Mouse (Mus musculus) MEL (cell line): Measurements from ENCODE around the gene Cabp4. TPM values are rescaled to one million over a fixed set of nuclear protein-coding genes. Genes with fewer than 3 reads are reported as not detected.
A peak's percentile ranks its signal among the peaks of the same experiment; 100 is the strongest.

Source experiments
- DNase-seq: peaks from one replicate; pipeline ENCODE4 v3.0.0; 2011; ENCODE audit warnings: low read depth, low spot score
- H3K27ac ChIP-seq: 2 replicates; pipeline ENCODE4 v1.5.1; 2012; ENCODE audit warnings: low read depth, mild to moderate bottlenecking, control low read depth, low read length, moderate library complexity; ENCODE audit not compliant: control insufficient read depth
- H3K27me3 ChIP-seq, 2 experiments: fragments of 150-350 bp in 1 of 2; sonication (generic) in 1 of 2; 2 replicates each; pipeline ENCODE4 v1.6.1; 2012; ENCODE audit warnings: low read length in 2 of 2, mild to moderate bottlenecking in 2 of 2, improper control_type of control experiment in 1 of 2, moderate library complexity in 1 of 2; ENCODE audit not compliant: insufficient read depth in 2 of 2, control insufficient read depth in 1 of 2
- H3K36me3 ChIP-seq, 2 experiments: 2 replicates each; pipeline ENCODE4 v1.6.1; 2012 to 2014; ENCODE audit warnings: low read length in 2 of 2, improper control_type of control experiment in 1 of 2, inconsistent platforms in 1 of 2, mild to moderate bottlenecking in 1 of 2; ENCODE audit not compliant: insufficient read depth in 2 of 2, control insufficient read depth in 1 of 2
- H3K4me1 ChIP-seq, 2 experiments: fragments of 150-350 bp in 1 of 2; sonication (generic) in 1 of 2; 2 replicates each; pipeline ENCODE4 v1.6.1; 2012; ENCODE audit warnings: low read length in 2 of 2, improper control_type of control experiment in 1 of 2, mild to moderate bottlenecking in 1 of 2; ENCODE audit not compliant: insufficient read depth in 2 of 2, control insufficient read depth in 1 of 2
- H3K4me3 ChIP-seq, 2 experiments: fragments of 150-350 bp in 1 of 2; sonication (generic) in 1 of 2; 2 replicates each; pipeline ENCODE4 v1.5.1; 2012; ENCODE audit warnings: low read depth in 2 of 2, low read length in 2 of 2, mild to moderate bottlenecking in 2 of 2, moderate library complexity in 2 of 2, control low read depth in 1 of 2, improper control_type of control experiment in 1 of 2; ENCODE audit not compliant: control insufficient read depth in 1 of 2, insufficient read depth in 1 of 2
- H3K79me2 ChIP-seq: 2 replicates; pipeline ENCODE4 v1.6.1; 2012; ENCODE audit warnings: mild to moderate bottlenecking, low read length, moderate library complexity; ENCODE audit not compliant: control insufficient read depth, poor library complexity, insufficient read depth
- H3K9ac ChIP-seq: 2 replicates; pipeline ENCODE4 v1.6.1; 2012; ENCODE audit warnings: low read depth, mild to moderate bottlenecking, control low read depth, low read length, moderate library complexity; ENCODE audit not compliant: control insufficient read depth, poor library complexity, severe bottlenecking
- H3K9me3 ChIP-seq: fragments of 150-350 bp; sonication (generic); replicated peaks from 2 replicates; pipeline ENCODE4 v1.6.1; 2012; ENCODE audit warnings: mild to moderate bottlenecking, low read length, improper control_type of control experiment, moderate library complexity; ENCODE audit not compliant: insufficient read depth
- BHLHE40 ChIP-seq: IDR thresholded peaks from 2 replicates; pipeline ENCODE4 v1.6.1; 2012; ENCODE audit warnings: low read depth, mild to moderate bottlenecking, inconsistent platforms, low read length, improper control_type of control experiment, borderline replicate concordance
- ELF1 ChIP-seq: IDR thresholded peaks from 2 replicates; pipeline ENCODE4 v1.6.1; 2014; ENCODE audit warnings: low read depth, mild to moderate bottlenecking, inconsistent platforms, low read length, improper control_type of control experiment, moderate library complexity
- EP300 ChIP-seq, 2 experiments: IDR thresholded peaks; 2 replicates each; pipeline ENCODE4 v1.6.1; 2011; ENCODE audit warnings: improper control_type of control experiment in 2 of 2, low read length in 2 of 2, low read depth in 1 of 2, mild to moderate bottlenecking in 1 of 2
- HCFC1 ChIP-seq: IDR thresholded peaks from 2 replicates; pipeline ENCODE4 v1.6.1; 2012; ENCODE audit warnings: low read depth, mild to moderate bottlenecking, inconsistent platforms, low read length, improper control_type of control experiment, moderate library complexity
- MAX ChIP-seq: IDR thresholded peaks from 2 replicates; pipeline ENCODE4 v1.6.1; 2011; ENCODE audit warnings: low read length, improper control_type of control experiment
- MXI1 ChIP-seq: IDR thresholded peaks from 2 replicates; pipeline ENCODE4 v1.6.1; 2011; ENCODE audit warnings: mild to moderate bottlenecking, low read depth, low read length, improper control_type of control experiment
- MYB ChIP-seq: IDR thresholded peaks from 2 replicates; pipeline ENCODE4 v1.6.1; 2011; ENCODE audit warnings: mild to moderate bottlenecking, low read depth, low read length, improper control_type of control experiment
- MYC ChIP-seq: IDR thresholded peaks from 2 replicates; pipeline ENCODE4 v1.6.1; 2011; ENCODE audit warnings: low read depth, mild to moderate bottlenecking, low read length, improper control_type of control experiment, moderate library complexity
- NELFE ChIP-seq: IDR thresholded peaks from 2 replicates; pipeline ENCODE4 v1.6.1; 2011; ENCODE audit warnings: low read depth, low read length, improper control_type of control experiment
- POLR2A ChIP-seq, 2 experiments: IDR thresholded peaks; 2 replicates each; pipeline ENCODE4 v1.6.1; 2011 to 2012; ENCODE audit warnings: low read length in 2 of 2, mild to moderate bottlenecking in 2 of 2, control low read depth in 1 of 2, improper control_type of control experiment in 1 of 2, low read depth in 1 of 2, moderate library complexity in 1 of 2; ENCODE audit not compliant: control insufficient read depth in 1 of 2, insufficient read depth in 1 of 2, poor library complexity in 1 of 2
- POLR2AphosphoS5 ChIP-seq: IDR thresholded peaks from 2 replicates; pipeline ENCODE4 v1.6.1; 2012; ENCODE audit warnings: low read depth, borderline replicate concordance, mild to moderate bottlenecking, inconsistent platforms, low read length, moderate library complexity, mixed read lengths
- RAD21 ChIP-seq: IDR thresholded peaks from 2 replicates; pipeline ENCODE4 v1.6.1; 2011; ENCODE audit warnings: mild to moderate bottlenecking, low read depth, low read length, improper control_type of control experiment
- SIN3A ChIP-seq: IDR thresholded peaks from 2 replicates; pipeline ENCODE4 v1.6.1; 2012; ENCODE audit warnings: low read length, improper control_type of control experiment, inconsistent platforms
- SMC3 ChIP-seq: IDR thresholded peaks from 2 replicates; pipeline ENCODE4 v1.6.1; 2011; ENCODE audit warnings: low read depth, low read length, improper control_type of control experiment
- USF1 ChIP-seq: IDR thresholded peaks from 2 replicates; pipeline ENCODE4 v1.6.1; 2014; ENCODE audit warnings: low read depth, mild to moderate bottlenecking, inconsistent platforms, low read length, improper control_type of control experiment, moderate library complexity
- ZMIZ1 ChIP-seq: IDR thresholded peaks from 2 replicates; pipeline ENCODE4 v1.6.1; 2012; ENCODE audit warnings: low read depth, mild to moderate bottlenecking, inconsistent platforms, low read length, improper control_type of control experiment, moderate library complexity
- ZNF384 ChIP-seq: IDR thresholded peaks from 2 replicates; pipeline ENCODE4 v1.6.1; 2012; ENCODE audit warnings: low read depth, mild to moderate bottlenecking, inconsistent platforms, low read length, improper control_type of control experiment
- polyA plus RNA-seq, 2 experiments: library from polyadenylated mRNA; stranded (reverse) in 1 of 2; unstranded in 1 of 2; fragments of >175 nt in 1 of 2; fragments of >200 nt in 1 of 2; gene quantifications; 2 replicates each; pipeline versions ENCODE4 v1.2.1 to v1.2.4; 2012; ENCODE audit warnings: low replicate concordance in 2 of 2, low read depth in 1 of 2; ENCODE audit not compliant: insufficient read length in 2 of 2, insufficient read depth in 1 of 2, missing spikeins in 1 of 2
- total RNA-seq: library from RNA; depleted of rRNA; stranded (reverse); fragments of 300-350 nt; gene quantifications from 2 replicates; pipeline ENCODE4 v1.2.3, GENCODE M21; 2012

Gene Cabp4
- total and polyA plus RNA-seq, 3 experiments: 0.08 to 0.24 TPM; not detected in 1

DNA sequence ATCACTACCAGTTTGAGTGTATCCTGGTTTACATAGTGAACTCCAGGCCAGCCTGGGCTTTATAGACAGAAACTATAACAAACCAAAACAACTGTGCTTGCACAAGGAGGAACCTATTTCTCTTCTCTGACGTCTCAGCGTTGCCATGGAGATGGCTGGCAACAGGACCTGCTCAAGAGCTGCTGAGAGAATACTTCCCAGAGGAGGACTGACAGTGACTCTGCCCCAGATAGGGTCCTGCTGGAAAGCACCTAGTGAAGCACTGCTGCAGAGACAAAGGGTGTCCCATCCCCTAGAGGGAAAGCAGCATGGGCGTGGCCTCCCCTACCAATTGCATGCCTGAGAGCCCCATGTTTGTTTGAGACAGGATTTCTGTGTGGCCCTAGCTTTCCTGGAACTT, 38.1 kb upstream of the Cabp4 start:
- H3K27me3 ChIP-seq: no peaks in the 10 kb centered on the region
- no peaks in the 10 kb centered on the region for H3K9me3 ChIP-seq
- no peak overlapping the region for H3K27ac ChIP-seq
- no peaks in the 10 kb centered on the region for H3K4me1 ChIP-seq
- H3K9ac ChIP-seq: no peak overlapping the region
- 0 out of 4 replicates have a peak, but pooled peaks cover 0 to 2% of the 10 kb centered on the region in 2 experiments for H3K36me3 ChIP-seq
- no peak overlapping the region for H3K4me3 ChIP-seq
- DNase-seq: peak; percentile 70
- TF ChIP-seq POLR2A (IDR thresholded peaks at IDR 0.05; ENCODE audit: control insufficient read depth in 1 of 2, insufficient read depth in 1 of 2, low read depth in 1 of 2, low read length in 2 of 2, poor library complexity in 1 of 2): no peak
- TF ChIP-seq MXI1: no peak
- peak; percentile 13; the same call in 1 of the 2 replicates for TF ChIP-seq SIN3A
- TF ChIP-seq, all 39 proteins: peak for 1
- H3K79me2 ChIP-seq: no peaks in the 10 kb centered on the region

DNA sequence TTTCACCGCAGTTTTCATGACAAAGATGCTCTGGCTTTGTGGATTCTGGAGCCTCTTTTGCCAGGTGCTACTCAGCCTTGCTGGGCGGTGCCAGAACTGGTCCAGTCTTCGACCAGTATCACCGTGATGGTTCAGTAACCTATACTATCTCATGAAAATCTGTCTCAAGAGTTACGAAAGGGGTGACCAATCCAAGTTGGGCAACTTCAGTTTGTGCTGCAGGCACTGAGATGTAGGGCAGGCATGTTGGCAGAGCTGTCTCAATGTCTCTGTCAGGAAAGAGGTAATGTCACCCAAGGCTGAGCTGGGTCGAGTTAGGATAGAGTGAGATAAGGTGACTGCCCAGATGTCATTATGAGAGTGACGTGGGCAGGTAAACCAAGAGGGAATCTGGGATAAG, 36.6 kb upstream of the Cabp4 start:
- H3K9me3 ChIP-seq: no peaks in the 10 kb centered on the region
- TF ChIP-seq USF1 (no peak), ZNF384 (no peak), MYC (no peak), POLR2AphosphoS5 (no peak), RAD21 (no peak), SIN3A (no peak), SMC3 (no peak), EP300 (IDR thresholded peaks at IDR 0.05; ENCODE audit: low read depth in 1 of 2, low read length in 2 of 2) (no peak), MAX (no peak), BHLHE40 (no peak), HCFC1 (no peak), ZMIZ1 (no peak), MXI1 (no peak), ELF1 (no peak), MYB (no peak), NELFE (no peak)
- no peak overlapping the region for H3K4me3 ChIP-seq
- no peak overlapping the region for H3K9ac ChIP-seq
- DNase-seq: no peak
- H3K27me3 ChIP-seq: no peaks in the 10 kb centered on the region
- no peaks in the 10 kb centered on the region for H3K79me2 ChIP-seq
- H3K27ac ChIP-seq: no peak overlapping the region
- 0 out of 4 replicates have a peak, but pooled peaks cover 0 to 2% of the 10 kb centered on the region in 2 experiments for H3K36me3 ChIP-seq
- no peaks in the 10 kb centered on the region for H3K4me1 ChIP-seq
